Mouse (Mus musculus) CD4-positive naive resting alpha-beta T cell, adult 76 days (primary cell): ENCODE data around the gene Haghl. TPM values are rescaled to one million over a fixed set of nuclear protein-coding genes. Genes with fewer than 3 reads are reported as not detected.

Source experiments
- total RNA-seq: library from RNA; stranded (reverse); gene quantifications from one replicate; pipeline ENCODE4 v1.2.4, GENCODE M21; 2023

Haghl gene
- total RNA-seq = 19.6 TPM

GRCm38 (mm10) chr17:25785281-25785745, at the start of gene Haghl:
Gene Haghl (minus strand): TSS chr17:25785673.

GRCm38 (mm10) chr17:25833291-25833663, 47.8 kb upstream of the Haghl start, which contains the start of gene Stub1:
Gene Stub1 (minus strand): TSS chr17:25833404.

GRCm38 (mm10) chr17:25828712-25829557, 43.5 kb upstream of the Haghl start, which contains the start of gene Jmjd8:
Gene Jmjd8 (plus strand): TSS chr17:25828867.

GRCm38 (mm10) chr17:25823452-25823851, 38.0 kb upstream of the Haghl start, which contains the start of gene Wdr24:
Gene Wdr24 (plus strand): TSS chr17:25823627.

GRCm38 (mm10) chr17:25808789-25809605, 23.5 kb upstream of the Haghl start, which contains the start of gene Fbxl16:
Gene Fbxl16 (plus strand): TSS chr17:25809085.

GRCm38 (mm10) chr17:25796951-25797369, 11.5 kb upstream of the Haghl start, which contains the start of gene Metrn:
Gene Metrn (minus strand): TSS chr17:25797136.

GRCm38 (mm10) chr17:25795609-25796092, 10.2 kb upstream of the Haghl start, which contains the start of gene AC134908.4:
Gene AC134908.4 (minus strand): TSS chr17:25795659.

GRCm38 (mm10) chr17:25792615-25793014, 7.1 kb upstream of the Haghl start, which contains the start of gene Fam173a:
Gene Fam173a (minus strand): TSS chr17:25792901.

GRCm38 (mm10) chr17:25786280-25786679, 807 bp upstream of the Haghl start, which contains the start of gene Ccdc78:
Gene Ccdc78 (plus strand): TSS chr17:25786580.

GRCm38 (mm10) chr17:25773549-25774120, 11.8 kb downstream of the Haghl start, which contains the start of gene Narfl:
Gene Narfl (plus strand): TSS chr17:25773776.

GRCm38 (mm10) chr17:25754241-25754640, 31.2 kb downstream of the Haghl start, which contains the start of gene Msln:
Gene Msln (minus strand): TSS chr17:25754378.

GRCm38 (mm10) chr17:25735745-25736144, 49.7 kb downstream of the Haghl start, which contains the start of gene Mslnl:
Gene Mslnl (plus strand): TSS chr17:25736042.

Other genes starting within 250 kb of the Haghl start
- gene Sox8, start 215.0 kb downstream of the Haghl start, total RNA-seq = not detected
- gene Lmf1, start 206.6 kb downstream of the Haghl start, total RNA-seq = 36.5 TPM
- gene Gng13, start 68.5 kb downstream of the Haghl start, total RNA-seq = not detected
- 6.9 TPM for gene Chtf18, start 58.3 kb downstream of the Haghl start, total RNA-seq
- gene Rpusd1, start 58.0 kb downstream of the Haghl start, total RNA-seq = 4.1 TPM
- gene Mslnl, start 49.6 kb downstream of the Haghl start, total RNA-seq = not detected
- gene Msln, start 31.3 kb downstream of the Haghl start, total RNA-seq = not detected
- 20.5 TPM for gene Narfl, start 11.9 kb downstream of the Haghl start, total RNA-seq
- gene Ccdc78, start 907 bp upstream of the Haghl start, total RNA-seq = not detected
- gene Fam173a, start 7.2 kb upstream of the Haghl start, total RNA-seq = 53.8 TPM
- not detected for gene AC134908.4, start 10.0 kb upstream of the Haghl start, total RNA-seq
- gene Metrn, start 11.5 kb upstream of the Haghl start, total RNA-seq = 19.9 TPM
- not detected for gene Fbxl16, start 23.4 kb upstream of the Haghl start, total RNA-seq
- 16.9 TPM for gene Wdr24, start 38.0 kb upstream of the Haghl start, total RNA-seq
- gene Jmjd8, start 43.2 kb upstream of the Haghl start, total RNA-seq = 26.5 TPM
- 49.0 TPM for gene Stub1, start 47.7 kb upstream of the Haghl start, total RNA-seq
- gene Rhbdl1, start 51.6 kb upstream of the Haghl start, total RNA-seq = 5.6 TPM
- gene Gm20683, start 56.1 kb upstream of the Haghl start, total RNA-seq = 13.2 TPM
- gene Rhot2, start 59.2 kb upstream of the Haghl start, total RNA-seq = 66.5 TPM
- gene Wdr90, start 75.8 kb upstream of the Haghl start, total RNA-seq = 27.2 TPM
- gene Mcrip2, start 83.1 kb upstream of the Haghl start, total RNA-seq = 6.3 TPM
- 20.1 TPM for gene Mettl26, start 89.4 kb upstream of the Haghl start, total RNA-seq
- gene Wfikkn1, start 95.2 kb upstream of the Haghl start, total RNA-seq = 7.4 TPM
- gene Rab40c, start 134.1 kb upstream of the Haghl start, total RNA-seq = 19.1 TPM
- 51.5 TPM for gene Pigq, start 159.3 kb upstream of the Haghl start, total RNA-seq
- gene Nhlrc4, start 159.3 kb upstream of the Haghl start, total RNA-seq = not detected
- 0.21 TPM for gene A930017K11Rik, start 166.9 kb upstream of the Haghl start, total RNA-seq
- 33.7 TPM for gene Capn15, start 200.1 kb upstream of the Haghl start, total RNA-seq